Mouse (Mus musculus) E14TG2a.4 (cell line): ENCODE measurements around the gene Atp5g2.
"Not testable (repeated sequence)": the region's sequence is repeated elsewhere in the genome, so short reads cannot be mapped to it uniquely, and the experiment has no call there.

ENCODE experiments used
- H3K27me3 ChIP-seq: 2 replicates; pipeline ENCODE4 v1.6.1; 2014; ENCODE audit warnings: low read length, control low read depth; ENCODE audit not compliant: insufficient read depth
- H3K36me3 ChIP-seq: 2 replicates; pipeline ENCODE4 v1.6.1; 2014; ENCODE audit warnings: low read length, control low read depth; ENCODE audit not compliant: insufficient read depth
- H3K4me1 ChIP-seq: replicated peaks from 2 replicates; pipeline ENCODE4 v1.6.1; 2014; ENCODE audit warnings: low read depth, low read length, control low read depth
- H3K4me3 ChIP-seq: replicated peaks from 2 replicates; pipeline ENCODE4 v1.5.1; 2014; ENCODE audit warnings: mild to moderate bottlenecking, low read length
- H3K9me3 ChIP-seq: 2 replicates; pipeline ENCODE4 v1.6.1; 2014; ENCODE audit warnings: low read length, control low read depth
- CTCF ChIP-seq: conservative IDR thresholded peaks from 2 replicates; pipeline ENCODE4 v1.5.1; 2014; ENCODE audit warnings: low read length
- NANOG ChIP-seq: IDR thresholded peaks from 2 replicates; pipeline ENCODE4 v1.6.1; 2014; ENCODE audit warnings: borderline replicate concordance, low read length, mixed read lengths
- POU5F1 ChIP-seq: IDR thresholded peaks from 2 replicates; pipeline ENCODE4 v1.6.1; 2014; ENCODE audit warnings: low read length, borderline replicate concordance

Atp5g2 gene

DNA sequence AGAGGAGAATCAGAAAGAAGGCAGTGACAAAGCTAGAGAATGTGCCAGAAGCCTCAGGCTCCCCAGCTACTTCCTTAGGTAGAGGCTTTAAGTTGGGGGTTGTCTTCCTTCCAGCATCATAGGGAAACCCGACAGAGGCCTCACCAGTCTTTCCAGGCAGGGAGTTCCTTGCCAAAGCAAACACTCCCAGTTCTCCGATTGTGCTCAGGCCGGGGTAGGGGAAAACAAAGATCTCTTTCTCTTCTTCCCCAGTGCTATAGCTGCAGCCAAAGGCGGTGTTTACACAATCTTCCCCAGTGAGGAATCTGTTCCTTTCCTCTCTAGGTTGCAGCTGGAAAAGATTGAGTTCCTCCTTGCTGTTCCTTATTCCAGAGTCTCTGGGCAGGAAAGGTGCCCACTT, 15.5 kb downstream of the Atp5g2 start:
- no peaks in the 10 kb centered on the region for H3K9me3 ChIP-seq
- TF ChIP-seq NANOG: no peak
- no peak for TF ChIP-seq CTCF
- TF ChIP-seq POU5F1: no peak

DNA sequence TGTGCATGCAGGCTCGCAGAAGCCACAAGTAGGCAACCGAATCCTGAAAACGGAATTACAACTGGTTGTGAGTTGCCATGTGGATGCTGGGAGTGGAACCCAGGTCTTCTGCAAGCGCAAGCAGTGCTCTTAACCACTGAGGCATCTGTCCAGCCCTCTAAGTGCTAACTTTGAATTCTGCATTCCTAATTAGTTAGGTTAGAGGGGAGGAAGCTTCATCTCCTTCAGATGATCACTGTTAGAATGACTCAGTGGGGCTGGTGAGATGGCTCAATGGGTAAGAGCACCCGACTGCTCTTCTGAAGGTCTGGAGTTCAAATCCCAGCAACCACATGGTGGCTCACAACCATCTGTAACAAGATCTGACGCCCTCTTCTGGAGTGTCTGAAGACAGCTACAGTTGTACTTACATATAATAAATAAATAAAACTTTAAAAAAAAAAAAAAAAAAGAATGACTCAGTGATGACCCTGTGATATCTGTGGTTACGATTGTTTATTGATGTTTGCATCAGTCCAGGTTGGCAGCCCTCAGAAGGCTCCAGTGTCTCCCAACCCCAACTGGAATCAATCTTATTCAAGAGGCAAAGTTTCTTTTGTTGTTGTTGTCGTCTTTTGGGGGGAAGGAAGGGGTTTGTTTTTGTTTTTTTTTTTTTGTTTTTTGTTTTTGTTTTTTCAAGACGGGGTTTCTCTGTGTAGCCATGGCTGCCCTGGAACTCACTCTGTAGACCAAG, 20.1 kb downstream of the Atp5g2 start:
- not testable (repeated sequence) for H3K36me3 ChIP-seq, H3K4me3 ChIP-seq, H3K9me3 ChIP-seq, H3K4me1 ChIP-seq, H3K27me3 ChIP-seq

More for the DNA sequence above, 15.5 kb downstream of the Atp5g2 start:
- Histone ChIP-seq H3K36me3 (peaks cover 25% of the 10 kb centered on the region), H3K27me3 (no peaks in the 10 kb centered on the region; the same call in 1 of the 2 replicates), H3K4me3 (no peak overlapping the region), H3K4me1 (peaks cover 27% of the 10 kb centered on the region)

DNA sequence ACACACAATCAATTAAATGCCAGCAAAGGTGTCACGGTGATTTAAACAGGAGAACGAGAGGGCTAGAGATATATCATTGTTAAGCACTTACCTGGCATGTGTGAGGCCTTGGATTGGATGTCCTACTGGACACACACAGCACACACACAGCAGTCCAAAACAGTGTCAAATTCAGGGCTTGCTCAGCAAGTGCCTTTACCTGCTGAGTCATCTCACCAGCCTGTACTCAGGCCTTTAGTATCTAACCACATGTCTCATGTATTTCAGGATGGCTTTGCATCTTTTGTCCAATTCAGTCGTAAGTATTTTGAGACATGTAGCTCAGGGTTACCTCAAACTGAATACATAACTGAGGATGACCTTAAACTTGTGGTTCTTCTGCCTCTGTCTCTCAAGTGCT, 21.0 kb downstream of the Atp5g2 start:
- Histone ChIP-seq H3K36me3 (no peaks in the 10 kb centered on the region), H3K4me1 (peaks cover 3% of the 10 kb centered on the region; the same call in 1 of the 2 replicates), H3K9me3 (no peaks in the 10 kb centered on the region), H3K4me3 (no peak overlapping the region), H3K27me3 (no peaks in the 10 kb centered on the region)
- TF ChIP-seq POU5F1: no peak
- no peak for TF ChIP-seq CTCF
- TF ChIP-seq NANOG: no peak

DNA sequence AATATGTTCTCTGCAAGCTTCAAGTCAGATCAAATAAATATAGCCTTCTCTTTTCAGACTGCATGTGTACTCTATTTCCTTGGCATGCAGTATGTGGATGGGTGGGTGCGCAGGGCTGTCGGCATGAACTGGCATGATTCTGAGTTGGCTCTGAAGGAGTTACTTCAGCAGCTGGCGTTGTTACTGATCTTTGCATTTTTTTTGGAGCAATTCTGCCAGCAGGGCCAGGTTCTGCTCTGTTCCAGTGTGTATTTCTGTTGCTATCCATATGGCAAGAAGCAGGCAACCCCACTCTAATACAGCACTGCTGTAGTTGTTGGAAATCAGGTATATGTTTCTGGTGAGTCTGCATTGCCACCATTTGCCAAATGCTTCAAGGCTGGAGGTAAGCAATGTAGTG, 36.3 kb downstream of the Atp5g2 start:
- H3K4me3 ChIP-seq: no peak overlapping the region
- no peaks in the 10 kb centered on the region for H3K4me1 ChIP-seq
- no peak for TF ChIP-seq POU5F1
- no peak for TF ChIP-seq CTCF
- no peak for TF ChIP-seq NANOG
- H3K36me3 ChIP-seq: no peaks in the 10 kb centered on the region
- H3K9me3 ChIP-seq: peaks cover 9% of the 10 kb centered on the region
- H3K27me3 ChIP-seq: peaks cover 21% of the 10 kb centered on the region

DNA sequence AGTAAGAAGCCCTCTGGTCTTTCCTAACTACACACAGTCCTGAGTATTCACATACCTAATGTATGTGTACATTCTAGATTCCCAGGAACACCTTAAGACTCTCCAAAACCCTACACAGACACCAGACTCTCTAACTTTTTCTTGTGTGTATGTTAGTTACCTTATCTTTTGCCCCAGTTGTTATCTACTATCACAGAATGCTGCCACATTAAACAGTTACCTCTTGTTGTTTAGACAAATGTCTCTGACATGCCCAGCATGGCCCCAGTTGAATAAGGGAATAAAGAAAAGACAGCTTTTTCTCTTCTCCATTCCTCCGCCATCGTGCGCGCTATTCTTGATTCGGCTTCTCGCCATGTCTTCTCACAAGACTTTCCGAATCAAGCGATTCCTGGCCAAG, 37.5 kb downstream of the Atp5g2 start:
- Histone ChIP-seq H3K9me3 (peaks cover 9% of the 10 kb centered on the region), H3K4me1 (no peaks in the 10 kb centered on the region), H3K4me3 (no peak overlapping the region), H3K27me3 (peaks cover 21% of the 10 kb centered on the region), H3K36me3 (no peaks in the 10 kb centered on the region)
- TF ChIP-seq POU5F1 (no peak), CTCF (no peak), NANOG (no peak)

DNA sequence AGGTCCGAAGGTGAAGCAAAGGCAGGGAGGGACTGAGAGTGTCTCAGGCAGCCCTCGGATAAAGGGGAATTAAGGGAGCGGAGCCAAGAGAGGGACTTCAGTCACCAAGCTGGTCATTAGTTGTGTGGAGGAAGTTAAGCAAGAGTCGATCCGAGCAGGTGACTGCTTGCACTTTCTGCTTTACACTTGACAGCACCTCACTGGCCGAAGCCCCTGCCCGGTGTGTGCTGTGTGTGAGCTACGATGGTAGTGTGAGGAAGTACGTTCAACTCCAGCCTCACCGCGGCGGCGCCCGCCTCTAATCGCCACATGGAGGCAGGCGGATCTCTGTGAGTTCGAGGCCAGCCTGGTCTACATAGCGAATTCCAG, 46.5 kb downstream of the Atp5g2 start:
- 0 out of 2 replicates have a peak, but pooled peaks cover 2% of the 10 kb centered on the region for H3K36me3 ChIP-seq
- H3K4me3 ChIP-seq: peak overlapping the region; percentile 88
- peaks cover 25% of the 10 kb centered on the region for H3K4me1 ChIP-seq
- no peaks in the 10 kb centered on the region for H3K27me3 ChIP-seq
- no peak for TF ChIP-seq POU5F1
- no peak for TF ChIP-seq CTCF
- no peak for TF ChIP-seq NANOG
- no peaks in the 10 kb centered on the region for H3K9me3 ChIP-seq

DNA sequence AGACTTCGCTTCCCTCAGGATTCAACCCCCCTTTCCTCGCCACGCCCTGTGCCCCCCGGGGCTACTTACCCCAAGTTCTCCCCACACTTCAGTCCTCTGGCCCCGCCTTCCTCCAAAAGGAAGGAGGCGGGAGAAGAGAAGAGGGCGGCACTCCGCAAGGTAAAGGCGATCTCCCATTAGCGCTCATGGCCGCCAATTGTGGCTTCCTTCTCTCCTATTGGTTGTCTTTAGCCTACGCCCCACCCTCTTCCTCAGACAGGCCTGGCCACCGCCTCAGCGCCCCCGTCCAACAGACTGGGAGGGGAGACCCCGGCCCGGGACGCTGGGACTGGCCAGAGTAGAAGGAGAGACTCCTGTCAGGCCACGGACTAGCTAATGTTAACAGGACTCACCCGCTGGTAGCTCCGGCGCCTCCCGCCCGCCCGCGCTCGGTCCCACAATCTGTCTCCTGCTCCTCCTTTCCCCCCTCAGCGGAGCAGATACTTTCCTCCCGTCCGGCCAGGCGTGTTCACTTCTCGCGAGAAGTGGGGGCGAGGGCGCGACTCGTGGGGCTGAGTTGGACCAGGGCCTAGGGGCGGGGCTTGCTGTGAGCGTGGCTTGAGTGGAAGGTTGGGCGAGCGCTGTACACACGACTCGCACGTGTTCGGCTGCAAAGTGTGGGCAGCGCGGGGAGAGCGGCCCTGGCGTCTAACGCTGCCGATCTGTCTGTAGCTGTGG, 47.0 kb downstream of the Atp5g2 start, which contains the start of the genes Gm28047 and Atf7:
Gene Gm28047, minus strand, starts transcription at position 98 of the 717 bp plus-strand sequence.
Gene Atf7, minus strand, starts transcription at position 495 of the 717 bp plus-strand sequence.
- Histone ChIP-seq H3K27me3 (no peaks in the 10 kb centered on the region), H3K4me1 (peaks cover 30% of the 10 kb centered on the region), H3K9me3 (no peaks in the 10 kb centered on the region), H3K4me3 (peak within 1 kb of the TSS; percentile 88), H3K36me3 (peaks cover 7% of the 10 kb centered on the region; the same call in 1 of the 2 replicates)
- TF ChIP-seq CTCF (no peak), NANOG (no peak), POU5F1 (no peak)

DNA sequence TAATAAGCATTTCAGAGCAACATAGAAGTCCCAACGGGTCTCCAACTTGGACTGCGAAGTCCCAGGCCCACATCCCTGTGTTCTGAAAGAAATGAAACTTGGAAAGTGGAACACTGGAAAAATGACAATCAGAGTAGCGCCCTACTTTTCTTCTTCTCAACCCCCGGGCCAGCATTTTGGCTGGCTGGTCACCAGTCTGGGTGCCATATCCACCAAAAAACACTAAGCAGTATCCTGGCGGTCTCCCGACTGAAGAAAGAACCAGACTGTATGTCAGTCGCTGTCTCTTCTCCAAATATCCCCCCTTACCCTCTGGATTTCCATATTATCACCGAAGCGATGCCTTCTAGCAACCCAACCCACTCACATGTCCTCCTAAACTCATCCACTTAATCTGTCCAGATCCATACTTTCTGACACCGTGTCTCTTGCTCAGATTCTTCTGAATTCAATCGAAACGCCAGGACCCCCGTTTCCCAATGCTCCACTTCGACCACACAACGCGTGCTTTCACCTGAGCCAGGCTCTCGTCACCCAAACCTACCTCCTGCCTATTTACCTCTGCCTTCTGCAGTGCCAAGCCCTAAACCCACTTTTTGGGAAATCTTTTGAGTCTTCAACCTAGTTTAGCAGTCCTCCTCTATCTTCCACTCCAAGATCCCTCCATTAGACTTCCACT, 47.7 kb downstream of the Atp5g2 start:
- TF ChIP-seq CTCF (no peak), NANOG (no peak), POU5F1 (no peak)

DNA sequence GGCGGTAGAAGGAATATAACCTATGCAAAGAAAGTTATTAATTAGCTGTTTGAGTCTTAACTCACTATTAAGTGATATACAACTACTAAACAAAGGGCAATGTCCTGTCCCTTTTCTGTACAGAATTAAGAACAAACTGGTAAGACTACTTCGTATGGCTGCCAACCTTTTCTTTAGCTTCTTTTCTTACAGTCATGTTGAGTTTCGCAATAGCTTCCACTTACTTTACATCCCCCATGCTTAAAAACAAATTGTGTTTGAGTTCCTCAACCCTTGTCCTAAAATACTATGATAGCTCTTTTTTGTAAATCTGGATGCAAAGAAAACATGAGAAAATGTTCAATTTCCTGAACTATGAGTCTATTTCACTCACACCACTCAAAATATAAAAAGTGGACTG, 49.0 kb downstream of the Atp5g2 start:
- H3K4me1 ChIP-seq: peaks cover 40% of the 10 kb centered on the region
- no peaks in the 10 kb centered on the region for H3K27me3 ChIP-seq
- peaks cover 9% of the 10 kb centered on the region; the same call in 1 of the 2 replicates for H3K36me3 ChIP-seq
- no peak overlapping the region for H3K4me3 ChIP-seq
- TF ChIP-seq POU5F1 (no peak), NANOG (no peak), CTCF (no peak)
- H3K9me3 ChIP-seq: no peaks in the 10 kb centered on the region

More for the DNA sequence above, 47.7 kb downstream of the Atp5g2 start:
- Histone ChIP-seq H3K27me3 (no peaks in the 10 kb centered on the region), H3K36me3 (peaks cover 9% of the 10 kb centered on the region; the same call in 1 of the 2 replicates), H3K9me3 (no peaks in the 10 kb centered on the region), H3K4me3 (peak overlapping the region; percentile 88), H3K4me1 (peaks cover 35% of the 10 kb centered on the region)
